Mouse (Mus musculus) spleen, adult 2 months (tissue): Measurements from ENCODE around the gene Cp.

ENCODE experiments used
- CTCF ChIP-seq: fragments of 200-500 bp; IDR thresholded peaks from 2 replicates; pipeline ENCODE4 v1.5.1; 2011; ENCODE audit warnings: mild to moderate bottlenecking, inconsistent platforms; ENCODE audit not compliant: insufficient read depth, insufficient read length, insufficient replicate concordance; ENCODE audit errors: extremely low read depth
- POLR2A ChIP-seq: fragments of 200-500 bp; IDR thresholded peaks from 2 replicates; pipeline ENCODE4 v1.6.1; 2011; ENCODE audit warnings: low read depth, low read length, inconsistent platforms

- TF ChIP-seq CTCF (no peak), POLR2A (no peak)
Observed at GRCm38 (mm10) chr3:20023832-20024231, 67.0 kb downstream of the Cp start.
